Mouse (Mus musculus) gastrocnemius, postnatal 14 days (tissue): ENCODE results near the gene Cct3. TPM values are rescaled to one million over a fixed set of nuclear protein-coding genes. Genes with fewer than 3 reads are reported as not detected.
A peak's percentile ranks its signal among the peaks of the same experiment; 100 is the strongest.
"Not testable (repeated sequence)": the region's sequence is repeated elsewhere in the genome, so short reads cannot be mapped to it uniquely, and the experiment has no call there.

ENCODE experiments used
- DNase-seq: peaks from one replicate; pipeline ENCODE4 v3.0.0; 2021; ENCODE audit warnings: mixed read lengths
- intact Hi-C: fragments of 180-260 bp; cut with DNase I; formaldehyde crosslinking; loops from one replicate; pipeline ENCODE4 v1.15.1; 2025; ENCODE audit warnings: low total_unique reads
- long read RNA-seq, 2 experiments: library from polyadenylated mRNA; stranded (forward); transcript quantifications; one replicate each; pipeline ENCODE4 v2.0.0; 2021
- total RNA-seq, 2 experiments: library from RNA; stranded (reverse); gene quantifications; 2 replicates each; pipeline ENCODE4 v1.2.3; 2021

The Cct3 gene
- total RNA-seq: 100 to 1,000 TPM; 132 to 151 TPM
- long read RNA-seq, experiment 1, transcript Cct3-201 (14 exons, 1,977 nt): major isoform, 108 of 113 reads
- long read RNA-seq, experiment 1, partial matches to known transcripts: 3 of 113 reads
- long read RNA-seq, experiment 1, other reads (novel, unspliced or antisense): 2 of 113 reads
- long read RNA-seq, experiment 2, transcript Cct3-201 (14 exons, 1,977 nt): major isoform, 157 of 164 reads
- long read RNA-seq, experiment 2, partial matches to known transcripts: 3 of 164 reads
- long read RNA-seq, experiment 2, other reads (novel, unspliced or antisense): 2 of 164 reads

GRCm38 (mm10) chr3:88296561-88297318 is at the start of gene Cct3, which contains the start of gene Tsacc:
Gene Cct3, plus strand, starts transcription at chr3:88297116.
Gene Tsacc, minus strand, starts transcription at chr3:88296999.
- intact Hi-C loops: no loop called here
- peak; percentile 95 for DNase-seq

DNA sequence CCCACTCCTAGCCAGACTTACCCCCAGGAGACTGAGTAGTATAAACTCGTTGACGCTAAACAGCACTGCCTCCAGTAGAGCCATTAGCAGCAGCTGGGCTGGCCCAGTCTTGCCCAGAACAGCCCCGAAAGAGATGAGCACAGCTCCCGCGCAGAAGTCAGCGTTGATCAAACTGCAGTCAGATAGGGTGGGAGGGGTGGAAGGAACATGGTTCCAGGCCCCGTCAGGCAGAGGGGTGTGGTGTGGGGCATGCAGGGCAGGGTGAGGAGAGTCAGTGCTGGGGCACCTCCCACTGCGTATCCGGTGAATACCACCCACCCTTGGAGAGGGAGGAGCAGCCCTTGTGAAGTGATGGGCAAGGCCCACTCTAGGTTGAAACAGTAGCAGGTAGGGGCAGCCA is 49.2 kb upstream of the Cct3 start:
- intact Hi-C loops: loop anchor here (10.0 kb wide), 1 partner anchor 233 kb away; no protein-coding TSS in a partner anchor
- DNase-seq: no peak

DNA sequence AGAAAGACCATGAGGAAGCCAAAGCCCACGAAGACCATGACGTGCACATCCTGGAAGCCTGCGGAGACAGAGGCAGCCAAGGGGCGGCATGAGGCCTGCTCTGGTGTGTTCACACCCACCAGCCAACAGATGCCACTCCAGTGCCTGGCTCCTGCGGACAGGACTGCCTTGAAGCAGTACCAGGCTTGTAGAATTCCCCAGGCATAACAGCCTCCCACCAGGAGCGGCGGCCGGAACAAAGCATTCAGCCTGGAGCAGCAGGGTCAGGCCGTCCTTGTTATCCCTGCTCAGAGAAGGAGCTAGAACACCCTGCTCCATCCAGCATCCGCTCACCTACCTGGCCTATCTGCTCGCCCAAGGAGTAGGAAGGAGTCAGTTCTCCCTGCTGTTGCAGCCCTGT is 48.5 kb upstream of the Cct3 start:
- intact Hi-C loops: loop anchor here (10.0 kb wide), 1 partner anchor 234 kb away; no protein-coding TSS in a partner anchor
- no peak for DNase-seq

DNA sequence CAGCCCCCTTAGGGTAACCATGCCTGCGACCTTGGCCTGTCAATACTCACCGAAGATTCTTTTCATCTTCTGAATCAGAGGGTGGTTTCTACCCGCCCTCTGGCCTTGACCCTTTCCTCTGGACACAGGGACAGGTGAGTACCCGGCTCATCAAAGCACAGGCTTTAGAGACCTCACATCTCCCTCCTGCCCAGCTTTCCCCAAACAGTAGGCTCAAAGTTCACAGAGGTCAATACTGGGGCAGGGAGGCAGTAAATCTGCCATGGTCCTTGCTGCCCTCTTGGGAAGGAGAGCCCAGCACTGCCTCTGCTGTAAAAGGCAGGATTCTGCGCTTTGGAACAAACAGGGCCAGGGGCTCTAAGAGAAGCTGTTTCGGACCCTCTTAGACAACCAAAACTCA is 44.2 kb upstream of the Cct3 start:
- DNase-seq: no peak
- intact Hi-C loops: no loop called here

GRCm38 (mm10) chr3:88254268-88254926 is 42.5 kb upstream of the Cct3 start, which contains the start of gene Rhbg:
Gene Rhbg, minus strand, starts transcription at chr3:88254709.
- intact Hi-C loops: no loop called here
- DNase-seq: no peak

GRCm38 (mm10) chr3:88255950-88256349 is 41.0 kb upstream of the Cct3 start:
- intact Hi-C loops: no loop called here
- DNase-seq: no peak

GRCm38 (mm10) chr3:88256382-88256781 is 40.5 kb upstream of the Cct3 start:
- intact Hi-C loops: no loop called here
- DNase-seq: no peak

GRCm38 (mm10) chr3:88262346-88262745 is 34.6 kb upstream of the Cct3 start:
- no peak for DNase-seq
- intact Hi-C loops: no loop called here

DNA sequence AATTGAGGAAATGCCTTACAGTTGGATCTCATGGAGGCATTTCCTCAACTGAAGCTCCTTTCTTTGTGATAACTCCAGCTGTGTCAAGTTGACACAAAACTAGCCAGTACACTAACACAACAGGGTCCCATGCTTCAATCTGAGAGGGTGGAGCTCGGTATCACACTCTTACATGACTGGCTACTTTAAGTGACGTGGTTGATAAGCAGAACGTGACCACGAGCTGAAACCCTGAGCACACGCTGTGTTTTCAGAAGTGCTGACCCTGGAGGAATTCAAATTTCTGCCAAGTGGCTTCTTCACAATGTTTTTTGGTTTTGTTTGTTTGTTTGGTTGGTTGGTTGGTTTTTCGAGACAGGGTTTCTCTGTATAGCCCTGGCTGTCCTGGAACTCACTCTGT is 28.9 kb upstream of the Cct3 start:
- DNase-seq, intact Hi-C loops: not testable (repeated sequence)

DNA sequence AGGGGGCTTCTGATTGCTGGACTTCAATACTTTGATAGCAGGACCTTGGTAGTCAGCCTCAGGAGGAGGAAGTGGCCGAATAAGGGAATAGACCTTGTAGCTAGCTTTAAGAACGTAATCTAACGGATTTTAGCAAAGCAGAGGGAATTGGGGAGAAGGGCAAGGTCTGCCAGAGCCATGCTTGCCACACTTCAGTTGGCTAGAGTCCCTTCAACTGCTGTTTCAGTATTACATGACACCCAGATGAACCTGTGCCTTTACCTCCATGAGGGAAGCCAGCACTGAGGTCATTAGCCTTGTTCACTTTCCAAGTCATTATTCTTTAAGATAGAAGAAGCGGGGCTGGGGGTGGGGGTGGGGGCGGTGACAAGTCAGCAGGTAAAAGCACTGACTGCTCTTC is 27.9 kb upstream of the Cct3 start:
- no peak for DNase-seq

GRCm38 (mm10) chr3:88271298-88271697 is 25.6 kb upstream of the Cct3 start:
- DNase-seq, intact Hi-C loops: not testable (repeated sequence)

More for the DNA sequence above, 27.9 kb upstream of the Cct3 start:
- intact Hi-C loops: no loop called here

GRCm38 (mm10) chr3:88271859-88272258 is 25.1 kb upstream of the Cct3 start:
- intact Hi-C loops: no loop called here
- DNase-seq: no peak

GRCm38 (mm10) chr3:88274002-88274401 is 22.9 kb upstream of the Cct3 start:
- DNase-seq: no peak
- intact Hi-C loops: no loop called here

- DNase-seq: no peak
- intact Hi-C loops: no loop called here
These were observed 20.8 kb upstream of the Cct3 start for GRCm38 (mm10) chr3:88276121-88276520.

GRCm38 (mm10) chr3:88276529-88277143 is 20.3 kb upstream of the Cct3 start:
- DNase-seq: no peak
- intact Hi-C loops: no loop called here

DNA sequence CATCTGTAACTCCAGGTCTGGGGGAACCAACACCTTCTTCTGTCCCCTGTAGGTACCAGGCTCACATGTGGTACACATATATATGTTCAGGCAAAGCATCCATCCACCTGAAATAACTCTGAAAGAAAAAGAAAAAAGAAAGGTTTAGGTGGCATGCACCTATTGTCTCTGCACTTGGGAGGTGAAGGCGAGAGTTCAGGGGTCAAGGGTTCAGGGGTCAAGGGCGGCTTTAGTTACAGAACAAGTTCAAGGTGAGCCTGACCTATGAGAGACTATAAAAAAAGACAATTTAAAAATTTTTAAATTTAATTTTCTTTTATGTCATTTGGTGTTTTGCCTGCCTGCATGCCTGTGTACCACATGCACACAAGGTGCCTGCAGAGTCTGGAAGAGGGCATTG is 16.9 kb upstream of the Cct3 start:
- intact Hi-C loops: no loop called here
- no peak for DNase-seq

GRCm38 (mm10) chr3:88281141-88281916 is 15.6 kb upstream of the Cct3 start:
- intact Hi-C loops, DNase-seq: not testable (repeated sequence)

DNA sequence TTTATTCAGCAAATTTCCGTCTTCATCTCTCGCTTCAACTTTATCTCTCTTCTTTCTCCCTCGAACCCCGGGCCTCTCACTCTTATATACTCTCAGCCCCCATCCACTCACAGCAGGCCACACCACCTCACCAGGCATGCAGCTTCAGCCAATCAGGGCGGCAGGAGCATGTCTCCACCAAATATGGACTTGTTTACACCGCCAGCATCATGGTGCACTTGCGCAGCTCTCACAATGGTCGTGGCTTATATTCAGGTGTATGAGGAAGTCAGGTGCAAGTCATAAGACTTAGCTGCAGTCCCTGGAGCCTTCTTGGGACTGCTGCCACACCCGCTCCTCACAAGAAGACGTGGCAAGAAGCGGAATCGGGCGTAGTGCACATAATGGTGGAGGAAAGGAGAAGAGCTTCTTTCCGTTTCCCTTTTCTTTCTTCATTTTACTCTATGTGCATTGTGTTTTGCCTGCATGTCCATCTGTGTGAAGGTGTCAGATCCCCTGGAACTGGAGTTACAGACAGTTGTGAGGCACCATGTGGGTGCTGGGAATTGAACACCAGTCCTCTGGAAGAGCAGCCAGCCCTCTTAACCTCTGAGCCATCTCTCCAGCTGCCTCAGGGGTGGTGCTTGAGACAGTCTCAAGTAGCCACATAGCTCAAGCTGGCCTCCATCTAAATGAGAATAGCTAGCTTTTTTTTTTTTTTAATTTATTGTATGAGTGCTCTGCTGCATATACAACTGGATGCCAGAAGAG is 11.9 kb upstream of the Cct3 start:
- DNase-seq, intact Hi-C loops: not testable (repeated sequence)
